Mouse (Mus musculus) lung, adult 2 months (tissue): ENCODE measurements around the gene Mapk13.

Experiments
- CTCF ChIP-seq: fragments of 200-500 bp; IDR thresholded peaks from 2 replicates; pipeline ENCODE4 v1.5.1; 2011; ENCODE audit warnings: mild to moderate bottlenecking, low read length, control low read depth; ENCODE audit not compliant: insufficient read depth
- POLR2A ChIP-seq: fragments of 200-500 bp; IDR thresholded peaks from 2 replicates; pipeline ENCODE4 v1.6.1; 2011; ENCODE audit warnings: low read depth, mild to moderate bottlenecking, control low read depth, low read length, borderline replicate concordance; ENCODE audit errors: extremely low read depth

DNA sequence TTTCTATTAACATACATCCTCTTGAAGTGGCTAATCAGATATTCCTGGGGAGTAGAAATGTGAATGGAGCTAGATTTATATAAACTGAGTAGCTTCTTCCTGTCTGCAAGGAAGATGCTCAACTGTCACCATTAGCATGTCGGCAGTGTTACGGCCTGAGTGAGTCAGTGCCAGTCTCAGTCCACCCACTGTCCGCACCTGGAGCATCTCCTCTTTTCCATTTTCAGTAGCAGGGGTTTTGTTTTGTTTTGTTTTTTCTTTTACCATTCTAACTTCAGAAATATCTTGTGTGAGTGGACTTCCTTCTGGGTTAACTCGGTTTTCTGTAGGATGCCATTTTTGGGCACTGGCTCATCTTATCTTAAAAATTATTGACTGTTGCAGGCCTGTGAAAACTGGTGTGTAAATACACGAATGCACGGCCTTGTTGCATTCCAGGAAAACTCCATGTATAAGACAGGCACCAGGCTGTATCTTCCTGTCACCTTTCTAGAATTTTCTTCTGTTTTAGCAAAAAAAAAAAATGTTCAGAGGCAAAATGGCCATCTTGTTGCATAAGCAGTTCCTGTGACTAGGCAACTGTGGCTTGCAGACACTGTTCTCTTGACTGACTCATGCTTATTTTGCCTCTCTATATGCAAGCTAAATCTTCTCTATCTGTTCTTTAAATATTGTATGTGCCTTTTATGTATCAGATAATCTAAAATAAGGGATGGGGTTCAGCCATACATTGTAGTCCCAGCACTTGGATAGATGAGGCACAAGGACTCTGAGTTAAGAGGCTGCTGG is 33.6 kb upstream of the Mapk13 start:
- TF ChIP-seq CTCF (no peak), POLR2A (no peak)
